Mouse (Mus musculus): ENCODE measurements around the gene Utrn. TPM values are rescaled to one million over a fixed set of nuclear protein-coding genes. Genes with fewer than 3 reads are reported as not detected.

Gene Utrn
- polyA plus RNA-seq, 1 experiment from 2014 or later = 37.4 TPM

GRCm38 (mm10) chr10:12705990-12706389 lies 163.2 kb downstream of the Utrn start:
- Histone ChIP-seq H3K9ac (ENCODE audit: low read depth, low read length) (no peak overlapping the region), H3K27me3 (replicated peaks; ENCODE audit: control insufficient read depth, insufficient read depth, low read length) (no peaks in the 10 kb centered on the region), H3K4me2 (ENCODE audit: low read depth, low read length) (no peak overlapping the region), H3K36me3 (ENCODE audit: control insufficient read depth, insufficient read depth, low read length) (no peaks in the 10 kb centered on the region), H3K27ac (ENCODE audit: low read length) (no peak overlapping the region), H3K9me3 (ENCODE audit: control insufficient read depth, low read length) (no peaks in the 10 kb centered on the region), H3K4me3 (ENCODE audit: low read length) (no peak overlapping the region), H3K4me1 (ENCODE audit: control insufficient read depth, insufficient read depth, low read length) (no peaks in the 10 kb centered on the region)
- ATAC-seq = no peak
- WGBS = 77% methylated on average over 1 of the region's 1 CpGs

- Histone ChIP-seq H3K9me3 (ENCODE audit: control insufficient read depth, low read length) (no peaks in the 10 kb centered on the region), H3K4me3 (ENCODE audit: low read length) (no peak overlapping the region), H3K27me3 (replicated peaks; ENCODE audit: control insufficient read depth, insufficient read depth, low read length) (no peaks in the 10 kb centered on the region), H3K9ac (ENCODE audit: low read depth, low read length) (no peak overlapping the region), H3K4me2 (ENCODE audit: low read depth, low read length) (no peak overlapping the region), H3K4me1 (ENCODE audit: control insufficient read depth, insufficient read depth, low read length) (no peaks in the 10 kb centered on the region), H3K36me3 (ENCODE audit: control insufficient read depth, insufficient read depth, low read length) (no peaks in the 10 kb centered on the region), H3K27ac (ENCODE audit: low read length) (no peak overlapping the region)
- peak; percentile 33; the same call in 1 of the 2 replicates for ATAC-seq
- WGBS = 48% methylated on average over 1 of the region's 1 CpGs
Measured at GRCm38 (mm10) chr10:12704290-12704689, 164.9 kb downstream of the Utrn start.

- H3K9me3 ChIP-seq (ENCODE audit: control insufficient read depth, low read length) = no peaks in the 10 kb centered on the region
- no peak overlapping the region for H3K4me3 ChIP-seq (ENCODE audit: low read length)
- ATAC-seq = no peak
- H3K27me3 ChIP-seq (replicated peaks; ENCODE audit: control insufficient read depth, insufficient read depth, low read length) = no peaks in the 10 kb centered on the region
- no peak overlapping the region for H3K9ac ChIP-seq (ENCODE audit: low read depth, low read length)
- no peak overlapping the region for H3K27ac ChIP-seq (ENCODE audit: low read length)
- no peak overlapping the region for H3K4me2 ChIP-seq (ENCODE audit: low read depth, low read length)
- no peaks in the 10 kb centered on the region for H3K36me3 ChIP-seq (ENCODE audit: control insufficient read depth, insufficient read depth, low read length)
- H3K4me1 ChIP-seq (ENCODE audit: control insufficient read depth, insufficient read depth, low read length) = no peaks in the 10 kb centered on the region
- 60% methylated on average over 3 of the region's 3 CpGs for WGBS
Measured at GRCm38 (mm10) chr10:12703526-12703925, 165.6 kb downstream of the Utrn start.

GRCm38 (mm10) chr10:12702140-12702539 lies 167.0 kb downstream of the Utrn start:
- Histone ChIP-seq H3K36me3 (ENCODE audit: control insufficient read depth, insufficient read depth, low read length) (no peaks in the 10 kb centered on the region), H3K27me3 (replicated peaks; ENCODE audit: control insufficient read depth, insufficient read depth, low read length) (no peaks in the 10 kb centered on the region), H3K27ac (ENCODE audit: low read length) (no peak overlapping the region), H3K9me3 (ENCODE audit: control insufficient read depth, low read length) (no peaks in the 10 kb centered on the region), H3K4me2 (ENCODE audit: low read depth, low read length) (no peak overlapping the region), H3K9ac (ENCODE audit: low read depth, low read length) (no peak overlapping the region), H3K4me3 (ENCODE audit: low read length) (no peak overlapping the region), H3K4me1 (ENCODE audit: control insufficient read depth, insufficient read depth, low read length) (no peaks in the 10 kb centered on the region)
- ATAC-seq = no peak
- WGBS = 84% methylated on average over 4 of the region's 4 CpGs

- no peak for ATAC-seq
- Histone ChIP-seq H3K9ac (ENCODE audit: low read depth, low read length) (no peak overlapping the region), H3K4me2 (ENCODE audit: low read depth, low read length) (no peak overlapping the region), H3K4me3 (ENCODE audit: low read length) (no peak overlapping the region), H3K9me3 (ENCODE audit: control insufficient read depth, low read length) (no peaks in the 10 kb centered on the region), H3K4me1 (ENCODE audit: control insufficient read depth, insufficient read depth, low read length) (no peaks in the 10 kb centered on the region), H3K27ac (ENCODE audit: low read length) (no peak overlapping the region), H3K36me3 (ENCODE audit: control insufficient read depth, insufficient read depth, low read length) (no peaks in the 10 kb centered on the region), H3K27me3 (replicated peaks; ENCODE audit: control insufficient read depth, insufficient read depth, low read length) (no peaks in the 10 kb centered on the region)
- 82% methylated on average over 7 of the region's 7 CpGs for WGBS
Measured at GRCm38 (mm10) chr10:12701694-12702093, 167.5 kb downstream of the Utrn start.

GRCm38 (mm10) chr10:12700576-12700975 lies 168.6 kb downstream of the Utrn start:
- H3K27me3 ChIP-seq (replicated peaks; ENCODE audit: control insufficient read depth, insufficient read depth, low read length) = no peaks in the 10 kb centered on the region
- 81% methylated on average over 3 of the region's 3 CpGs for whole genome bisulfite sequencing
- ATAC-seq = no peak

GRCm38 (mm10) chr10:12697902-12698301 lies 171.3 kb downstream of the Utrn start:
- Histone ChIP-seq H3K27ac (ENCODE audit: low read length) (no peak overlapping the region), H3K9me3 (ENCODE audit: control insufficient read depth, low read length) (no peaks in the 10 kb centered on the region), H3K36me3 (ENCODE audit: control insufficient read depth, insufficient read depth, low read length) (no peaks in the 10 kb centered on the region), H3K9ac (ENCODE audit: low read depth, low read length) (no peak overlapping the region), H3K4me1 (ENCODE audit: control insufficient read depth, insufficient read depth, low read length) (no peaks in the 10 kb centered on the region), H3K4me2 (ENCODE audit: low read depth, low read length) (no peak overlapping the region), H3K4me3 (ENCODE audit: low read length) (no peak overlapping the region), H3K27me3 (replicated peaks; ENCODE audit: control insufficient read depth, insufficient read depth, low read length) (no peaks in the 10 kb centered on the region)
- 88% methylated on average over 3 of the region's 3 CpGs for WGBS
- ATAC-seq = no peak

More at GRCm38 (mm10) chr10:12700576-12700975, 168.6 kb downstream of the Utrn start:
- H3K27ac ChIP-seq (ENCODE audit: low read length) = no peak overlapping the region
- no peaks in the 10 kb centered on the region for H3K9me3 ChIP-seq (ENCODE audit: control insufficient read depth, low read length)
- no peak overlapping the region for H3K4me2 ChIP-seq (ENCODE audit: low read depth, low read length)
- H3K36me3 ChIP-seq (ENCODE audit: control insufficient read depth, insufficient read depth, low read length) = no peaks in the 10 kb centered on the region
- H3K4me1 ChIP-seq (ENCODE audit: control insufficient read depth, insufficient read depth, low read length) = no peaks in the 10 kb centered on the region
- no peak overlapping the region for H3K4me3 ChIP-seq (ENCODE audit: low read length)
- H3K9ac ChIP-seq (ENCODE audit: low read depth, low read length) = no peak overlapping the region

GRCm38 (mm10) chr10:12696704-12697103 lies 172.5 kb downstream of the Utrn start:
- 85% methylated on average over 6 of the region's 6 CpGs for WGBS
- Histone ChIP-seq H3K4me1 (ENCODE audit: control insufficient read depth, insufficient read depth, low read length) (no peaks in the 10 kb centered on the region), H3K27me3 (replicated peaks; ENCODE audit: control insufficient read depth, insufficient read depth, low read length) (no peaks in the 10 kb centered on the region), H3K9ac (ENCODE audit: low read depth, low read length) (no peak overlapping the region), H3K4me2 (ENCODE audit: low read depth, low read length) (no peak overlapping the region), H3K9me3 (ENCODE audit: control insufficient read depth, low read length) (no peaks in the 10 kb centered on the region), H3K27ac (ENCODE audit: low read length) (no peak overlapping the region), H3K4me3 (ENCODE audit: low read length) (no peak overlapping the region), H3K36me3 (ENCODE audit: control insufficient read depth, insufficient read depth, low read length) (no peaks in the 10 kb centered on the region)
- ATAC-seq = no peak

GRCm38 (mm10) chr10:12694774-12695173 lies 174.4 kb downstream of the Utrn start:
- H3K36me3 ChIP-seq (ENCODE audit: control insufficient read depth, insufficient read depth, low read length) = no peaks in the 10 kb centered on the region
- no peak for ATAC-seq
- H3K4me2 ChIP-seq (ENCODE audit: low read depth, low read length) = no peak overlapping the region
- no peak overlapping the region for H3K9ac ChIP-seq (ENCODE audit: low read depth, low read length)
- H3K9me3 ChIP-seq (ENCODE audit: control insufficient read depth, low read length) = no peaks in the 10 kb centered on the region
- H3K4me3 ChIP-seq (ENCODE audit: low read length) = no peak overlapping the region
- no peaks in the 10 kb centered on the region for H3K27me3 ChIP-seq (replicated peaks; ENCODE audit: control insufficient read depth, insufficient read depth, low read length)
- H3K4me1 ChIP-seq (ENCODE audit: control insufficient read depth, insufficient read depth, low read length) = no peaks in the 10 kb centered on the region
- WGBS = 36% methylated on average over 6 of the region's 6 CpGs
- no peak overlapping the region for H3K27ac ChIP-seq (ENCODE audit: low read length)

- Histone ChIP-seq H3K36me3 (ENCODE audit: control insufficient read depth, insufficient read depth, low read length) (no peaks in the 10 kb centered on the region), H3K9ac (ENCODE audit: low read depth, low read length) (no peak overlapping the region), H3K27me3 (replicated peaks; ENCODE audit: control insufficient read depth, insufficient read depth, low read length) (no peaks in the 10 kb centered on the region), H3K4me2 (ENCODE audit: low read depth, low read length) (no peak overlapping the region), H3K9me3 (ENCODE audit: control insufficient read depth, low read length) (no peaks in the 10 kb centered on the region), H3K4me3 (ENCODE audit: low read length) (no peak overlapping the region), H3K27ac (ENCODE audit: low read length) (no peak overlapping the region), H3K4me1 (ENCODE audit: control insufficient read depth, insufficient read depth, low read length) (no peaks in the 10 kb centered on the region)
- WGBS = 23% methylated on average over 5 of the region's 5 CpGs
- peak; percentile 38; the same call in 1 of the 2 replicates for ATAC-seq
Measured at GRCm38 (mm10) chr10:12690601-12691000, 178.6 kb downstream of the Utrn start.

Data from intestine, embryonic 16.5 days (tissue).